In genomic region chr15:25794123-25794522, GRCm38 (mm10) we compare ENCODE assay signal across 25 mouse cellular contexts. TPM values are rescaled to one million over a fixed set of nuclear protein-coding genes. Genes with fewer than 3 reads are reported as not detected.
DNase-seq lines count a peak whose midpoint lies in the region; ATAC-seq and TF ChIP-seq lines count a peak whose summit lies in the region.
"Had no signal": no experiment of that assay in that cellular context is flagged by ENCODE, and none has a peak within 500 bp of the region (broad histone marks: within the 10 kb centered on the region; RNA-seq: fewer than 3 reads in every experiment).

No protein-coding gene starts in this region.

- H3K27me3 ChIP-seq in kidney, postnatal 0 days (ENCODE audit: insufficient read depth, low read length), result no peaks in the 10 kb centered on the region
- H3K27me3 ChIP-seq: forebrain, embryonic 13.5 days; heart, embryonic 13.5 days; hindbrain, embryonic 12.5 days had no signal

- no peak overlapping the region for H3K4me2 ChIP-seq in kidney, postnatal 0 days (ENCODE audit: low read length)
- H3K4me2 ChIP-seq: forebrain, embryonic 13.5 days; heart, embryonic 13.5 days; hindbrain, embryonic 12.5 days; liver, embryonic 11.5 days; midbrain, embryonic 11.5 days had no signal

- no peak overlapping the region for H3K9ac ChIP-seq in kidney, postnatal 0 days (ENCODE audit: low read depth, low read length)
- H3K9ac ChIP-seq: forebrain, embryonic 13.5 days; heart, embryonic 13.5 days; hindbrain, embryonic 12.5 days; liver, postnatal 0 days had no signal

- peak; percentile 53 for DNase-seq in kidney, postnatal 0 days (ENCODE audit: low spot score)
- no peak for DNase-seq in kidney, postnatal 4 days
- DNase-seq in embryo, embryonic 10.5 days (ENCODE audit: low spot score), result peak; percentile 55
- no peak for DNase-seq in testis, postnatal 10 days (ENCODE audit: low spot score)
- no peak for DNase-seq in heart, postnatal 14 days
- DNase-seq in lung, postnatal 25 days (ENCODE audit: low spot score), result no peak
- DNase-seq: adrenal gland, postnatal 10 days; cerebellum, adult 11 months; cerebellum, adult 9-11 months; gastrocnemius, postnatal 10 days; heart, adult 2 months; kidney, adult 18-20 months; left cerebral cortex, postnatal 4 days; liver, postnatal 0 days; right cerebral cortex, postnatal 25 days; spleen, adult 18-20 months; thymus, postnatal 14 days had no signal

- H3K4me1 ChIP-seq in kidney, postnatal 0 days (replicated peaks; ENCODE audit: insufficient read depth, low read length), result peaks cover 4% of the 10 kb centered on the region; the same call in 1 of the 2 replicates
- H3K4me1 ChIP-seq in embryonic fibroblast, embryonic 13.5 days (ENCODE audit: control insufficient read depth, insufficient read depth, low read length), result peaks cover 4% of the 10 kb centered on the region
- H3K4me1 ChIP-seq: forebrain, embryonic 13.5 days; heart, embryonic 13.5 days had no signal

- H3K27ac ChIP-seq in kidney, postnatal 0 days, result no peak overlapping the region
- peak overlapping the region; percentile 34 for H3K27ac ChIP-seq in embryonic fibroblast, embryonic 13.5 days (ENCODE audit: insufficient read depth, low read length)
- H3K27ac ChIP-seq: forebrain, embryonic 13.5 days; heart, adult 2 months; heart, embryonic 13.5 days had no signal

- ATAC-seq in kidney, postnatal 0 days (replicated peaks; ENCODE audit: low FRiP score, low read depth), result no peak
- ATAC-seq: forebrain, embryonic 13.5 days; inflammation-experienced regulatory T-cells, adult 6 months; liver, postnatal 0 days; lung, postnatal 0 days had no signal

- WGBS in kidney, postnatal 0 days, result 43% methylated on average over 8 of the region's 8 CpGs

- TF ChIP-seq CTCF in kidney, postnatal 0 days (IDR thresholded peaks at IDR 0.05; ENCODE audit: low read depth), result no peak
- no peak for TF ChIP-seq CTCF in embryonic fibroblast, embryonic 13.5 days (IDR thresholded peaks at IDR 0.05; ENCODE audit: borderline replicate concordance, insufficient read depth, low read length)

- intact Hi-C loops in heart, postnatal 14 days (cut with DNase I), result loop anchor here (5.0 kb wide), 1 partner anchor 57 kb away; no protein-coding TSS in a partner anchor

- H3K9me3 ChIP-seq in kidney, postnatal 0 days (replicated peaks; ENCODE audit: low read length), result no peaks in the 10 kb centered on the region
- H3K9me3 ChIP-seq: forebrain, embryonic 13.5 days; heart, embryonic 13.5 days; hindbrain, embryonic 12.5 days had no signal

- H3K36me3 ChIP-seq in kidney, postnatal 0 days (ENCODE audit: insufficient read depth, low read length), result peaks cover 43% of the 10 kb centered on the region

- no peak overlapping the region for H3K4me3 ChIP-seq in kidney, postnatal 0 days (replicated peaks; ENCODE audit: low read depth, low read length)
- no peak overlapping the region for H3K4me3 ChIP-seq in embryonic fibroblast, embryonic 13.5 days (ENCODE audit: insufficient read depth, low read length)
- H3K4me3 ChIP-seq: forebrain, embryonic 13.5 days; heart, adult 2 months; heart, embryonic 13.5 days; hindbrain, embryonic 12.5 days had no signal

- TF ChIP-seq POLR2A in embryonic fibroblast, embryonic 13.5 days (IDR thresholded peaks at IDR 0.05; ENCODE audit: low read depth, low read length), result no peak

RNA-seq across cellular contexts. Expression of gene Retreg1, which starts 48.9 kb away (rescaled TPM):
- 37.0 and 37.1 TPM in 2 replicates for polyA plus RNA-seq in kidney, postnatal 0 days (2015; fragmentation: Nextera tagmentation; extraction: Ambion mirVana)
- polyA plus RNA-seq in embryonic fibroblast, embryonic 13.5 days (2011; ENCODE audit: insufficient read length, low read depth, missing spikeins), result 8.2 and 8.9 TPM in 2 replicates
- total RNA-seq in heart, postnatal 14 days (2021), result 100 to 1,000 TPM; 159 to 163 TPM

Comparison
In these comparisons a context has a peak if more than half of its experiments do, and no peak if none do; other contexts are left out.
1. DNase-seq: peak in kidney, postnatal 0 days (single experiment) and embryo, embryonic 10.5 days (single experiment); none in kidney, postnatal 4 days (0 of 2), testis, postnatal 10 days (single experiment), heart, postnatal 14 days (0 of 2) and lung, postnatal 25 days (single experiment).